Mouse (Mus musculus) cerebellum, adult 18-20 months (tissue): ENCODE measurements at regions not wholly inside any gene's neighbourhood (a gene's known extent, or its start where the extent isn't known, plus 50 kb on each side); places are given as distances from the start of the nearest gene placed in this dataset.

Experiments used
- DNase-seq, 2 experiments: peaks; one replicate each; pipeline ENCODE4 v3.0.0; 2021

- no peak for DNase-seq
Measured at GRCm38 (mm10) chr13:51299047-51299760, 109.2 kb upstream of the S1pr3 start.

GRCm38 (mm10) chr13:51301476-51301875 lies 107.0 kb upstream of the S1pr3 start:
- DNase-seq = no peak

GRCm38 (mm10) chr13:51303112-51303511 lies 105.3 kb upstream of the S1pr3 start:
- no peak for DNase-seq

GRCm38 (mm10) chr13:51304631-51305030 lies 103.8 kb upstream of the S1pr3 start:
- DNase-seq = no peak

GRCm38 (mm10) chr13:51309446-51309845 lies 99.0 kb upstream of the S1pr3 start:
- DNase-seq = no peak

- no peak for DNase-seq
Measured at GRCm38 (mm10) chr13:51310041-51310440, 98.4 kb upstream of the S1pr3 start.

- DNase-seq = no peak
Measured at GRCm38 (mm10) chr13:51311679-51312255, 96.7 kb upstream of the S1pr3 start.

GRCm38 (mm10) chr13:51313129-51313850 lies 95.1 kb upstream of the S1pr3 start:
- DNase-seq = no peak

- DNase-seq = no peak
Measured at GRCm38 (mm10) chr13:51314541-51314977, 93.9 kb upstream of the S1pr3 start.

- no peak for DNase-seq
Measured at GRCm38 (mm10) chr13:51315008-51315778, 93.2 kb upstream of the S1pr3 start.

- DNase-seq = no peak
Measured at GRCm38 (mm10) chr13:51315779-51316041, 92.7 kb upstream of the S1pr3 start.

GRCm38 (mm10) chr13:51323058-51323715 lies 85.3 kb upstream of the S1pr3 start:
- DNase-seq = no peak

GRCm38 (mm10) chr13:51324714-51325113 lies 83.7 kb upstream of the S1pr3 start:
- no peak for DNase-seq

- DNase-seq = no peak
Measured at GRCm38 (mm10) chr13:51325298-51325697, 83.1 kb upstream of the S1pr3 start.

- no peak for DNase-seq
Measured at GRCm38 (mm10) chr13:51326128-51326527, 82.3 kb upstream of the S1pr3 start.

- no peak for DNase-seq
Measured at GRCm38 (mm10) chr13:51328131-51328970, 80.1 kb upstream of the S1pr3 start.

GRCm38 (mm10) chr13:51328971-51329346 lies 79.5 kb upstream of the S1pr3 start:
- no peak for DNase-seq

- no peak for DNase-seq
Measured at GRCm38 (mm10) chr13:51329717-51330116, 78.7 kb upstream of the S1pr3 start.

GRCm38 (mm10) chr13:51332271-51332670 lies 76.2 kb upstream of the S1pr3 start:
- no peak for DNase-seq

- DNase-seq = no peak
Measured at GRCm38 (mm10) chr13:51333481-51333880, 75.0 kb upstream of the S1pr3 start.

GRCm38 (mm10) chr13:51336726-51337125 lies 71.7 kb upstream of the S1pr3 start:
- DNase-seq = no peak

GRCm38 (mm10) chr13:51337931-51338330 lies 70.5 kb upstream of the S1pr3 start:
- no peak for DNase-seq
